Mouse (Mus musculus) bone marrow, adult 2 months (tissue): Measurements from ENCODE around the gene Acsbg2.
"Not testable (repeated sequence)": the region's sequence is repeated elsewhere in the genome, so short reads cannot be mapped to it uniquely, and the experiment has no call there.

Experiments used
- CTCF ChIP-seq: fragments of 200-500 bp; IDR thresholded peaks from 2 replicates; pipeline ENCODE4 v1.5.1; 2011; ENCODE audit warnings: low read length, control low read depth; ENCODE audit not compliant: control insufficient read depth, insufficient read depth
- POLR2A ChIP-seq: fragments of 200-500 bp; IDR thresholded peaks from 2 replicates; pipeline ENCODE4 v1.6.1; 2011; ENCODE audit warnings: low read depth, mild to moderate bottlenecking, control low read depth, low read length, borderline replicate concordance; ENCODE audit not compliant: control insufficient read depth

DNA sequence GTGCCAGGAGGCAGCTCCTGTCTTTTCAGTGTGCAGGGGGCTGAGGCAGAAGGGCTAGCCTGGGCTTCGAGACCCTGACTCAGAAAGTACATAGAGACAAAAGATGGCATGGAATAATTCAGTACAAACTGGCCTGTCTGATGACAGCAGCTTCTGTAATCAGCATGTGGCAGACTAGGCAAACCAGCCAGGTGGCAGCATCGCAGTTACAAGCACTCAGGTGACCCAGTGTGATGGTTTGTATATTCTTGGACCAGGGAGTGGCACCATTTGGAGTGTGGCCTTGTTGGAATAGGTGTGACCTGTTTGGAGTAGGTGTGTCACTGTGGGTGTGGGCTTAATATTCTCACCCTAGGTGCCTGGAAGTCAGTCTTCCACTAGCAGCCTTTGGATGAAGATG, 35.5 kb upstream of the Acsbg2 start:
- TF ChIP-seq POLR2A, CTCF: not testable (repeated sequence)
